Mouse (Mus musculus) heart, embryonic 12.5 days (tissue): Measurements from ENCODE around the gene Ces4a. TPM values are rescaled to one million over a fixed set of nuclear protein-coding genes. Genes with fewer than 3 reads are reported as not detected.
"Not testable (repeated sequence)": the region's sequence is repeated elsewhere in the genome, so short reads cannot be mapped to it uniquely, and the experiment has no call there.

Experiments used
- ATAC-seq: fragments of 200-750 bp; cut with Nextera tagmentation; 2 replicates; pipeline ENCODE4 v1.8.0; 2017; ENCODE audit warnings: moderate TSS enrichment, moderate library complexity; ENCODE audit not compliant: insufficient number of reproducible peaks, low FRiP score
- H3K27ac ChIP-seq: fragments of 300-500 bp; sonication (generic); 2 replicates; pipeline ENCODE4 v1.5.1; 2016; ENCODE audit warnings: mild to moderate bottlenecking, moderate library complexity; ENCODE audit not compliant: poor library complexity, severe bottlenecking
- H3K27me3 ChIP-seq: fragments of 300-500 bp; sonication (generic); replicated peaks from 2 replicates; pipeline ENCODE4 v1.6.1; 2016; ENCODE audit warnings: mild to moderate bottlenecking, moderate library complexity
- H3K36me3 ChIP-seq: fragments of 300-500 bp; sonication (generic); 2 replicates; pipeline ENCODE4 v1.6.1; 2016; ENCODE audit warnings: mild to moderate bottlenecking, moderate library complexity
- H3K4me1 ChIP-seq: fragments of 300-500 bp; sonication (generic); replicated peaks from 2 replicates; pipeline ENCODE4 v1.6.1; 2016; ENCODE audit warnings: mild to moderate bottlenecking
- H3K4me2 ChIP-seq: fragments of 300-500 bp; sonication (generic); 2 replicates; pipeline ENCODE4 v1.6.1; 2016; ENCODE audit warnings: mild to moderate bottlenecking, moderate library complexity
- H3K4me3 ChIP-seq: fragments of 300-500 bp; sonication (generic); 2 replicates; pipeline ENCODE4 v1.5.1; 2016; ENCODE audit warnings: mild to moderate bottlenecking
- H3K9ac ChIP-seq: fragments of 300-500 bp; sonication (generic); 2 replicates; pipeline ENCODE4 v1.6.1; 2016; ENCODE audit warnings: mild to moderate bottlenecking, moderate library complexity
- H3K9me3 ChIP-seq: fragments of 300-500 bp; sonication (generic); replicated peaks from 2 replicates; pipeline ENCODE4 v1.6.1; 2016; ENCODE audit warnings: mild to moderate bottlenecking, moderate library complexity
- WGBS: fragments of 180-500 bp; shearing (Covaris S2); methylation state at CpG from one replicate; pipeline ENCODE4 v1.1.7; 2016; 5-methylcytosine and 5-hydroxymethylcytosine counted together
- polyA plus RNA-seq: library from polyadenylated mRNA; unstranded; fragments of >200 nt; fragmentation: Nextera tagmentation; extraction: Ambion mirVana; gene quantifications from 2 replicates; pipeline ENCODE4 v1.2.1, GENCODE M21; 2016

The Ces4a gene
- not detected in 2 replicates for polyA plus RNA-seq

- H3K36me3 ChIP-seq, result no peaks in the 10 kb centered on the region
- no peaks in the 10 kb centered on the region for H3K9me3 ChIP-seq
- ATAC-seq, result no peak
- H3K9ac ChIP-seq, result no peak within 1 kb of the TSS
- H3K4me3 ChIP-seq, result no peak within 1 kb of the TSS
- H3K27ac ChIP-seq, result no peak within 1 kb of the TSS
- WGBS, result 72% methylated on average over 5 of the region's 5 CpGs
- no peak within 1 kb of the TSS for H3K4me2 ChIP-seq
- no peaks in the 10 kb centered on the region for H3K4me1 ChIP-seq
- H3K27me3 ChIP-seq, result no peaks in the 10 kb centered on the region
Measured at GRCm38 (mm10) chr8:105131509-105131908, at the start of gene Ces4a. Gene Ces4a, plus strand, starts transcription at chr8:105131800.

- 0 out of 2 replicates have a peak, but pooled peaks have one; percentile 42 for ATAC-seq
- H3K9me3 ChIP-seq, result no peaks in the 10 kb centered on the region
- WGBS, result 38% methylated on average over 7 of the region's 7 CpGs
- peak within 1 kb of the TSS; percentile 37 for H3K4me2 ChIP-seq
- H3K36me3 ChIP-seq, result no peaks in the 10 kb centered on the region
- 0 out of 2 replicates have a peak, but pooled peaks cover under 1% of the 10 kb centered on the region for H3K27me3 ChIP-seq
- H3K27ac ChIP-seq, result no peak within 1 kb of the TSS
- no peak within 1 kb of the TSS for H3K4me3 ChIP-seq
- H3K4me1 ChIP-seq, result 0 out of 2 replicates have a peak, but pooled peaks cover 5% of the 10 kb centered on the region
- H3K9ac ChIP-seq, result no peak within 1 kb of the TSS
Measured at GRCm38 (mm10) chr8:105083449-105084050, 48.0 kb upstream of the Ces4a start, which contains the start of gene Ces3b. Gene Ces3b, plus strand, starts transcription at chr8:105083753.

GRCm38 (mm10) chr8:105088166-105088565, 43.4 kb upstream of the Ces4a start:
- not testable (repeated sequence) for ATAC-seq, H3K27ac ChIP-seq
- WGBS, result 79% methylated on average over 5 of the region's 5 CpGs

GRCm38 (mm10) chr8:105088581-105088980, 43.0 kb upstream of the Ces4a start:
- Histone ChIP-seq H3K27ac (no peak overlapping the region), H3K9me3 (no peaks in the 10 kb centered on the region), H3K9ac (no peak overlapping the region), H3K36me3 (no peaks in the 10 kb centered on the region), H3K4me3 (no peak overlapping the region), H3K27me3 (no peaks in the 10 kb centered on the region), H3K4me1 (no peaks in the 10 kb centered on the region), H3K4me2 (no peak overlapping the region)
- ATAC-seq, result no peak
- WGBS, result 59% methylated on average over 4 of the region's 4 CpGs

More at GRCm38 (mm10) chr8:105088166-105088565, 43.4 kb upstream of the Ces4a start:
- H3K4me2 ChIP-seq, H3K9ac ChIP-seq, H3K9me3 ChIP-seq, H3K36me3 ChIP-seq, H3K4me3 ChIP-seq, H3K27me3 ChIP-seq, H3K4me1 ChIP-seq: not testable (repeated sequence)

GRCm38 (mm10) chr8:105093992-105094391, 37.6 kb upstream of the Ces4a start:
- Histone ChIP-seq H3K4me1 (no peaks in the 10 kb centered on the region), H3K36me3 (no peaks in the 10 kb centered on the region)
- ATAC-seq, result 0 out of 2 replicates have a peak, but pooled peaks have one; percentile 45

GRCm38 (mm10) chr8:105102101-105102785, 29.4 kb upstream of the Ces4a start:
- not testable (repeated sequence) for H3K4me3 ChIP-seq, H3K27ac ChIP-seq, H3K4me1 ChIP-seq, ATAC-seq, H3K9ac ChIP-seq, H3K9me3 ChIP-seq, H3K36me3 ChIP-seq, H3K4me2 ChIP-seq, H3K27me3 ChIP-seq
- WGBS, result 67% methylated on average over 4 of the region's 4 CpGs

More at GRCm38 (mm10) chr8:105093992-105094391, 37.6 kb upstream of the Ces4a start:
- no peaks in the 10 kb centered on the region for H3K9me3 ChIP-seq
- WGBS, result 75% methylated on average over 3 of the region's 3 CpGs
- no peaks in the 10 kb centered on the region for H3K27me3 ChIP-seq
- no peak overlapping the region for H3K27ac ChIP-seq
- H3K9ac ChIP-seq, result no peak overlapping the region
- no peak overlapping the region for H3K4me2 ChIP-seq
- no peak overlapping the region for H3K4me3 ChIP-seq

GRCm38 (mm10) chr8:105103701-105104100, 27.9 kb upstream of the Ces4a start:
- not testable (repeated sequence) for H3K4me3 ChIP-seq, H3K9me3 ChIP-seq, H3K9ac ChIP-seq, H3K4me2 ChIP-seq, ATAC-seq, H3K4me1 ChIP-seq, H3K27me3 ChIP-seq, H3K36me3 ChIP-seq, H3K27ac ChIP-seq
- 74% methylated on average over 5 of the region's 5 CpGs for WGBS

GRCm38 (mm10) chr8:105104220-105104619, 27.4 kb upstream of the Ces4a start:
- Histone ChIP-seq H3K27ac (no peak overlapping the region), H3K4me1 (no peaks in the 10 kb centered on the region), H3K4me3 (no peak overlapping the region), H3K27me3 (no peaks in the 10 kb centered on the region), H3K4me2 (no peak overlapping the region), H3K9ac (no peak overlapping the region), H3K9me3 (0 out of 2 replicates have a peak, but pooled peaks cover 4% of the 10 kb centered on the region), H3K36me3 (no peaks in the 10 kb centered on the region)
- no peak for ATAC-seq
- WGBS, result 65% methylated on average over 3 of the region's 3 CpGs

- 72% methylated on average over 9 of the region's 9 CpGs for WGBS
- Histone ChIP-seq H3K27me3 (no peaks in the 10 kb centered on the region), H3K36me3 (no peaks in the 10 kb centered on the region), H3K27ac (no peak overlapping the region), H3K9ac (no peak overlapping the region), H3K4me1 (no peaks in the 10 kb centered on the region), H3K4me3 (no peak overlapping the region), H3K9me3 (no peaks in the 10 kb centered on the region; the same call in 1 of the 2 replicates), H3K4me2 (no peak overlapping the region)
- no peak for ATAC-seq
Measured at GRCm38 (mm10) chr8:105129864-105130263, 1.7 kb upstream of the Ces4a start.

- peaks cover 12% of the 10 kb centered on the region; the same call in 1 of the 2 replicates for H3K27me3 ChIP-seq
- H3K36me3 ChIP-seq, result no peaks in the 10 kb centered on the region
- 0 out of 2 replicates have a peak, but pooled peaks cover 4% of the 10 kb centered on the region for H3K4me1 ChIP-seq
- no peak for ATAC-seq
- H3K27ac ChIP-seq, result no peak overlapping the region
- H3K4me3 ChIP-seq, result no peak overlapping the region
- no peak overlapping the region for H3K9ac ChIP-seq
- no peaks in the 10 kb centered on the region for H3K9me3 ChIP-seq
- H3K4me2 ChIP-seq, result no peak overlapping the region
- WGBS, result 20% methylated on average over 4 of the region's 4 CpGs
Measured at GRCm38 (mm10) chr8:105138423-105138822, 6.8 kb downstream of the Ces4a start.

GRCm38 (mm10) chr8:105142395-105142794, 10.8 kb downstream of the Ces4a start:
- Histone ChIP-seq H3K4me1 (0 out of 2 replicates have a peak, but pooled peaks cover 4% of the 10 kb centered on the region), H3K4me3 (peak overlapping the region; percentile 0; the same call in 1 of the 2 replicates), H3K9ac (no peak overlapping the region), H3K36me3 (no peaks in the 10 kb centered on the region), H3K9me3 (no peaks in the 10 kb centered on the region), H3K27ac (no peak overlapping the region), H3K27me3 (peaks cover 12% of the 10 kb centered on the region), H3K4me2 (peak overlapping the region; percentile 42)
- ATAC-seq, result no peak
- 25% methylated on average over 19 of the region's 19 CpGs for WGBS
